Mouse (Mus musculus): ENCODE measurements at regions not wholly inside any gene's neighbourhood (a gene's known extent, or its start where the extent isn't known, plus 50 kb on each side); places are given as distances from the start of the nearest gene placed in this dataset.

DNA sequence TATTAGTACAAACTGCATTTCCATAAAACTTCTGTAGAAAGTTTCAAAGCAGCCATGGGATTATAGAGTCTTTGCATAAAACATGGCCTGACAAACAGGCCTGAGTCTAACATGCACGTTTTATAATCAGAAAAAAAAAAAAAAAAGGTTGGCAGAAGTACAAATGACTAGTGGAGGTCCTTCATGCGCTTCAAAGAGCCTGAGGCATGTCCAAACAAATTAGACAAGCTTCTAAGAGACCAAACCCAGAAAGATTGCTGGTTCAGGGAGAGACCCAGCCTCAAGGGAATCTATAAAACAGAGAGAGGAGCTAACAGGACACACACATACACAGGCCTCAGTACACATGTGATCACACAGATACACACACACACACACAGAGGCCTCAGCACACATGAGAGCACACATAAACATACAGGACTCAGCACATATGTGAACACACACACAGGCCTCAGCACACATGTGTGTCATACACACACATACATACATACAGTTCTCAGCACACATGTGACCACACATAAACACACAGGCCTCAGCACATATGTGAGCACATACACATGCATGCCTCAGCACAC is 57.0 kb upstream of the Gnaq start:
- Histone ChIP-seq H3K9ac (replicated peaks) (no peak overlapping the region), H3K27ac (replicated peaks) (no peak overlapping the region), H3K4me2 (replicated peaks) (no peak overlapping the region), H3K36me3 (no peaks in the 10 kb centered on the region), H3K4me1 (0 out of 2 replicates have a peak, but pooled peaks cover 2% of the 10 kb centered on the region), H3K4me3 (no peak overlapping the region), H3K9me3 (no peaks in the 10 kb centered on the region), H3K27me3 (no peaks in the 10 kb centered on the region)
- ATAC-seq (ENCODE audit: low FRiP score, low read depth) = no peak
- WGBS = 51% methylated on average over 2 of the region's 2 CpGs

GRCm38 (mm10) chr19:16075026-16075425 is 57.6 kb upstream of the Gnaq start:
- no peaks in the 10 kb centered on the region for H3K36me3 ChIP-seq
- 0 out of 2 replicates have a peak, but pooled peaks cover 2% of the 10 kb centered on the region for H3K4me1 ChIP-seq
- no peak for ATAC-seq (ENCODE audit: low FRiP score, low read depth)
- H3K4me3 ChIP-seq = no peak overlapping the region
- no peaks in the 10 kb centered on the region for H3K27me3 ChIP-seq
- H3K27ac ChIP-seq (replicated peaks) = no peak overlapping the region
- no peaks in the 10 kb centered on the region for H3K9me3 ChIP-seq
- WGBS = 87% methylated on average over 1 of the region's 1 CpGs
- H3K4me2 ChIP-seq (replicated peaks) = no peak overlapping the region
- no peak overlapping the region for H3K9ac ChIP-seq (replicated peaks)

DNA sequence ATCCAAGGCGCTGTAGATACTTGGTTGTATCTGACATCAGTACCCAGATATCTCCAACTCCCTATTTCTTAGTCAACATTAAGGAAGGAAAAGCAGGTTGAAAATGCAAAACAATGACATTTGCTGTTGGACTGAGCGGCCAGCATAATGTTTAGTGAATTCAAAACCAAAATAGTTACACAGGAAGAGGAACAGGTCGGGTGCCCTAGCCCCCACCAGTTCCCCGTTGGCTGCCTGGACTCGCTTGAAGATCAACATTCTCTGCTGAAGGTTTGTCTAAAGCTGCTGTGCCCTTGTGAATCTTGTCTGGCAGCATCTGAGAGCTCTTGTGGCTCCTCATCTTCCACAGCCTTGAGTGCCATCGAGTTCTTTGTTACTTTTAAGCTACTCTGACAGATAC is 65.3 kb upstream of the Gnaq start:
- Histone ChIP-seq H3K27ac (replicated peaks) (no peak overlapping the region), H3K4me2 (replicated peaks) (no peak overlapping the region), H3K36me3 (no peaks in the 10 kb centered on the region), H3K9ac (replicated peaks) (no peak overlapping the region), H3K4me1 (0 out of 2 replicates have a peak, but pooled peaks cover 4% of the 10 kb centered on the region), H3K4me3 (no peak overlapping the region), H3K27me3 (peaks cover 10% of the 10 kb centered on the region), H3K9me3 (no peaks in the 10 kb centered on the region)
- ATAC-seq (ENCODE audit: low FRiP score, low read depth) = no peak
- 79% methylated on average over 6 of the region's 6 CpGs for WGBS

- Histone ChIP-seq H3K4me1 (0 out of 2 replicates have a peak, but pooled peaks cover 4% of the 10 kb centered on the region), H3K4me3 (no peak overlapping the region), H3K4me2 (replicated peaks) (no peak overlapping the region), H3K27me3 (peaks cover 10% of the 10 kb centered on the region), H3K36me3 (no peaks in the 10 kb centered on the region), H3K27ac (replicated peaks) (no peak overlapping the region), H3K9me3 (no peaks in the 10 kb centered on the region), H3K9ac (replicated peaks) (no peak overlapping the region)
- no peak for ATAC-seq (ENCODE audit: low FRiP score, low read depth)
- 93% methylated on average over 3 of the region's 3 CpGs for WGBS
Measured at GRCm38 (mm10) chr19:16064911-16065310, 67.7 kb upstream of the Gnaq start.

GRCm38 (mm10) chr19:16063916-16064580 is 68.6 kb upstream of the Gnaq start:
- no peaks in the 10 kb centered on the region for H3K36me3 ChIP-seq
- peak; percentile 66 for ATAC-seq (ENCODE audit: low FRiP score, low read depth)
- H3K4me3 ChIP-seq = peak overlapping the region; percentile 14; the same call in 1 of the 2 replicates
- no peak overlapping the region for H3K27ac ChIP-seq (replicated peaks)
- H3K4me2 ChIP-seq (replicated peaks) = peak overlapping the region; percentile 48
- 16% methylated on average over 12 of the region's 12 CpGs for WGBS
- H3K27me3 ChIP-seq = peaks cover 10% of the 10 kb centered on the region
- no peaks in the 10 kb centered on the region for H3K9me3 ChIP-seq
- H3K4me1 ChIP-seq = 0 out of 2 replicates have a peak, but pooled peaks cover 4% of the 10 kb centered on the region
- H3K9ac ChIP-seq (replicated peaks) = no peak overlapping the region; the same call in 1 of the 2 replicates

DNA sequence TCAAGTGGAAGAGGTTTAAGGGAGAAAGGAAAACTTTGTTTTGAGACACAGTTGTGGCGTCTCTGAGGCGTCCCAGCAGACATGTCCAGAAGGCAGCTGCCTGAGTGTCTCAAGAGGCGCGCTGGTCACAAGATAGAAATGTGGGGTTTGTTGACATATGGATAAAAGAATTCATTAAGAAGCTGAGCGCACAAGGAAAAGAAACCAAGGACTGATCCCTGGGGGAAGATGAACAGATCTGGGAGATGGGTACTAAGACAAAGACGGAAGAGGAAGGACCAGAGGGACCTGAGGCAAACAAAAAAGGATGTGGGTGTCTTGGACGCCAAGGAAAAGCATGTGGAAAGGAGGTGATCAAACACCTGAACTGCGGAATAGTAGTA is 69.1 kb upstream of the Gnaq start:
- Histone ChIP-seq H3K9me3 (no peaks in the 10 kb centered on the region), H3K4me3 (no peak overlapping the region)
- peak; percentile 41 for ATAC-seq (ENCODE audit: low FRiP score, low read depth)

GRCm38 (mm10) chr19:16061821-16062220 is 70.8 kb upstream of the Gnaq start:
- no peaks in the 10 kb centered on the region for H3K9me3 ChIP-seq
- no peaks in the 10 kb centered on the region for H3K36me3 ChIP-seq
- no peak overlapping the region for H3K4me3 ChIP-seq
- peaks cover 10% of the 10 kb centered on the region for H3K27me3 ChIP-seq
- no peak overlapping the region for H3K4me2 ChIP-seq (replicated peaks)
- no peak overlapping the region for H3K9ac ChIP-seq (replicated peaks)
- 84% methylated on average over 11 of the region's 11 CpGs for WGBS
- no peak overlapping the region for H3K27ac ChIP-seq (replicated peaks)
- no peak for ATAC-seq (ENCODE audit: low FRiP score, low read depth)
- H3K4me1 ChIP-seq = 0 out of 2 replicates have a peak, but pooled peaks cover 4% of the 10 kb centered on the region

More for the DNA sequence above, 69.1 kb upstream of the Gnaq start:
- WGBS = 49% methylated on average over 8 of the region's 8 CpGs
- Histone ChIP-seq H3K4me1 (0 out of 2 replicates have a peak, but pooled peaks cover 4% of the 10 kb centered on the region), H3K9ac (replicated peaks) (no peak overlapping the region), H3K36me3 (no peaks in the 10 kb centered on the region), H3K27me3 (peaks cover 10% of the 10 kb centered on the region), H3K4me2 (replicated peaks) (no peak overlapping the region), H3K27ac (replicated peaks) (no peak overlapping the region)

GRCm38 (mm10) chr19:16059026-16059425 is 73.6 kb upstream of the Gnaq start:
- Histone ChIP-seq H3K4me1 (0 out of 2 replicates have a peak, but pooled peaks cover under 1% of the 10 kb centered on the region), H3K27ac (replicated peaks) (no peak overlapping the region), H3K4me3 (no peak overlapping the region), H3K36me3 (no peaks in the 10 kb centered on the region), H3K27me3 (no peaks in the 10 kb centered on the region), H3K9me3 (no peaks in the 10 kb centered on the region), H3K9ac (replicated peaks) (no peak overlapping the region), H3K4me2 (replicated peaks) (no peak overlapping the region)
- WGBS = 91% methylated on average over 4 of the region's 4 CpGs
- no peak for ATAC-seq (ENCODE audit: low FRiP score, low read depth)

DNA sequence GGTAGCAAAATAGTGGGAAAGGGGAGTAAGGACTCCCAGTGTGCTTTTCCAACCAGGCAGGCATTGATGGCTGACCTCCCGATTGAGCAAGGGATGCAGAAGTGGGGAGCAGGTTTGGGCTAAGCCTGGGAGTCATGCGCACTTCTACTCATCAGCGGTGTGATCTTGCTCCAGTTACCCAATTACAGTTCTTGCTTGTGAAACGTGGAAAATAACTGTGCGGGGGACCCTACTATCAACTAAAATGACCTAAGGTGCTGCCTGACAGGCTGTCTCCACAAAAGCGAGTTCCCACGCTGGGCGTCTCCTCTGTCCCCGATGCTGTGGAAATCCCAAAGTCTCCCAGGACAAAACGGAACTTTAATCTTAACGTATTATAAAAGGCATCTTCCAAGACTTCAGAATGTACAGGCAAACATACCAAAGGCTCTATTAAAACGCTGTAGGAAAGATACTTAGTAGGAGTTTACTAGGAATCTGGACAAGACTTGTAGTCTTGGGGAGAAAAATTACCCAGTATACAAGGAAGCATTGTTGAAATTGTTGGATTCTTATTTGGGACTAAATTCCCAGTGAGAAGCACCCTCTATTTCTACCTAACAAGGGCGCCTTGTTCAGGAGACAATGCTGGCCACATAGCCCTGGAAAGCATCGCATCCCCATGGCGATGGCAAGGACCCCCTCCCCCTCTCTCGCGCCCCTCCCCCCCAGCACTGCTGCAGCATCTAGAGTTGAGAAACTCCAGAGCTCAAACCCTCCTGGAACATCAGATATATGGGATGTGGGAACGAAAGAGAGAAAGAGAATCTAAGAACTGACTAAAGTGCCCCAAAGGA is 65.6 kb upstream of the Cep78 start:
- WGBS = 5% methylated on average over 17 of the region's 18 CpGs
- peak overlapping the region; percentile 29 for H3K4me3 ChIP-seq
- peaks cover 10% of the 10 kb centered on the region for H3K4me1 ChIP-seq
- no peak overlapping the region for H3K9ac ChIP-seq (replicated peaks)
- H3K9me3 ChIP-seq = no peaks in the 10 kb centered on the region
- H3K27me3 ChIP-seq = no peaks in the 10 kb centered on the region
- ATAC-seq (ENCODE audit: low FRiP score, low read depth) = peak; percentile 91
- no peaks in the 10 kb centered on the region for H3K36me3 ChIP-seq
- peak overlapping the region; percentile 58 for H3K4me2 ChIP-seq (replicated peaks)
- peak overlapping the region; percentile 75 for H3K27ac ChIP-seq (replicated peaks)

GRCm38 (mm10) chr19:16049646-16050045 is 64.9 kb upstream of the Cep78 start:
- WGBS = 1% methylated on average over 3 of the region's 3 CpGs
- H3K27ac ChIP-seq (replicated peaks) = peak overlapping the region; percentile 75
- H3K36me3 ChIP-seq = no peaks in the 10 kb centered on the region
- peaks cover 10% of the 10 kb centered on the region for H3K4me1 ChIP-seq
- H3K4me3 ChIP-seq = peak overlapping the region; percentile 29; the same call in 1 of the 2 replicates
- H3K27me3 ChIP-seq = no peaks in the 10 kb centered on the region
- no peaks in the 10 kb centered on the region for H3K9me3 ChIP-seq
- no peak; the same call in 1 of the 2 replicates for ATAC-seq (ENCODE audit: low FRiP score, low read depth)
- H3K9ac ChIP-seq (replicated peaks) = no peak overlapping the region
- peak overlapping the region; percentile 58 for H3K4me2 ChIP-seq (replicated peaks)

- Histone ChIP-seq H3K4me3 (no peak overlapping the region), H3K36me3 (no peaks in the 10 kb centered on the region), H3K9me3 (no peaks in the 10 kb centered on the region), H3K27ac (replicated peaks) (no peak overlapping the region), H3K9ac (replicated peaks) (no peak overlapping the region), H3K4me2 (replicated peaks) (no peak overlapping the region), H3K27me3 (no peaks in the 10 kb centered on the region), H3K4me1 (peaks cover 10% of the 10 kb centered on the region)
- whole genome bisulfite sequencing = 82% methylated on average over 7 of the region's 7 CpGs
- ATAC-seq (ENCODE audit: low FRiP score, low read depth) = no peak
Measured at GRCm38 (mm10) chr19:16046977-16047376, 62.2 kb upstream of the Cep78 start.

DNA sequence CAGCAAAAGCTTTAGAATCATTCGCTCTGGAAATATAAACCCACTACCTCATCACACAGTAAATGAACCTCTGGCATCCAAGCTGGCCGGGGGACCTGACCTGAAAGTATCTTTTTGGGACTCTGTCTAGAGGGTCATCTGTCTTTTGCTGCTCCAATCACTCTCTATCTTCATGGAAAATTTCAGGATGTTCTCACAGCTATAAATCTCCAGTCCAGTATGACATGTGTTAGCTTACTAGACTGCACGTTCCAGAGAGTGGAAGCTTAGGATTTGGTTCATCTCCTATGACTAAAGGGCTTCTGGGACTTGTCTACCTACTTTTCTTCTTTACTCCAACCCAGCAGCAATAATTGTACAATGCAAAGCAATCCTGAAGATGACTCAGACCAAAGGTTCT is 60.5 kb upstream of the Cep78 start:
- no peak overlapping the region for H3K9ac ChIP-seq (replicated peaks)
- no peaks in the 10 kb centered on the region for H3K36me3 ChIP-seq
- peaks cover 3% of the 10 kb centered on the region for H3K4me1 ChIP-seq
- no peaks in the 10 kb centered on the region for H3K27me3 ChIP-seq
- no peaks in the 10 kb centered on the region for H3K9me3 ChIP-seq
- H3K4me3 ChIP-seq = no peak overlapping the region
- no peak overlapping the region for H3K4me2 ChIP-seq (replicated peaks)
- ATAC-seq (ENCODE audit: low FRiP score, low read depth) = no peak
- no peak overlapping the region for H3K27ac ChIP-seq (replicated peaks)
- 83% methylated on average over 3 of the region's 3 CpGs for WGBS

All from midbrain, embryonic 12.5 days (tissue).